Mouse (Mus musculus) brain, embryonic 14.5 days (tissue): ENCODE data around the gene Clec11a.

Source experiments
- CTCF ChIP-seq: fragments of 200-500 bp; IDR thresholded peaks from 2 replicates; pipeline ENCODE4 v1.5.1; 2012; ENCODE audit warnings: inconsistent platforms, mild to moderate bottlenecking, moderate library complexity, borderline replicate concordance; ENCODE audit not compliant: insufficient read depth, insufficient read length; ENCODE audit errors: extremely low read depth
- POLR2A ChIP-seq: fragments of 200-500 bp; IDR thresholded peaks from 2 replicates; pipeline ENCODE4 v1.6.1; 2012; ENCODE audit warnings: mild to moderate bottlenecking, inconsistent platforms, borderline replicate concordance; ENCODE audit not compliant: poor library complexity, insufficient read depth, insufficient read length, severe bottlenecking; ENCODE audit errors: extremely low read depth

GRCm38 (mm10) chr7:44311713-44312304 is 5.1 kb upstream of the Clec11a start:
- no peak for TF ChIP-seq CTCF
- no peak for TF ChIP-seq POLR2A
